Mouse (Mus musculus): Measurements from ENCODE around the gene Manbal. TPM values are rescaled to one million over a fixed set of nuclear protein-coding genes. Genes with fewer than 3 reads are reported as not detected.
A peak's percentile ranks its signal among the peaks of the same experiment; 100 is the strongest.

Gene Manbal
- polyA plus RNA-seq, 1 experiment from 2014 or later = 38.2 TPM

DNA sequence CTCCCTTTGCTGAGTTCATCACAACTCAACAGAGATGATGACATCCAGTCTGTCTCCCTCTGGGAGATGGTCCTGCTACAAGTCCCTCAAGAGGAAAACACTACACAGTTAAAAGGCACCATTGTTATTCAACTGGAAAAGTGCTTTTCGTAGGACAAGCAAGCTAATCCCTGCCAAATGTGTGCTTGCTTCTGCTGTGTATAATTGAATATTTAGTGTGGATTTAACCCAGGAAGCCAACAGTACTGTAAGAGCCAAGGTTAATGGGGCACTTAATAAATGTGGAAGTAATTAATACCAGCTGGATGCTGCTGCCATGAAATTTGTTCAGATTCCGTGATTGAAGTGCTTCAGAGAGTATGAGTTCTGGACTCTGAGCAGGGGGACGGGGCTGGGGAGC, 13.3 kb upstream of the Manbal start:
- Histone ChIP-seq H3K4me1 (ENCODE audit: control insufficient read depth, insufficient read depth, low read length) (no peaks in the 10 kb centered on the region), H3K9me3 (ENCODE audit: control insufficient read depth, low read length) (0 out of 2 replicates have a peak, but pooled peaks cover 2% of the 10 kb centered on the region), H3K27me3 (ENCODE audit: control insufficient read depth, insufficient read depth, low read length) (no peaks in the 10 kb centered on the region), H3K4me2 (replicated peaks; ENCODE audit: low read depth, low read length) (no peak overlapping the region), H3K4me3 (ENCODE audit: low read length) (no peak overlapping the region), H3K27ac (ENCODE audit: low read depth, low read length) (no peak overlapping the region), H3K36me3 (ENCODE audit: control insufficient read depth, insufficient read depth, low read length) (no peaks in the 10 kb centered on the region), H3K9ac (ENCODE audit: low read depth, low read length) (no peak overlapping the region)
- no peak for ATAC-seq (ENCODE audit: low FRiP score, low TSS enrichment)
- WGBS = 67% methylated on average over 3 of the region's 3 CpGs

- no peaks in the 10 kb centered on the region for H3K36me3 ChIP-seq (ENCODE audit: control insufficient read depth, insufficient read depth, low read length)
- 0 out of 2 replicates have a peak, but pooled peaks cover 2% of the 10 kb centered on the region for H3K9me3 ChIP-seq (ENCODE audit: control insufficient read depth, low read length)
- no peaks in the 10 kb centered on the region for H3K4me1 ChIP-seq (ENCODE audit: control insufficient read depth, insufficient read depth, low read length)
- ATAC-seq (ENCODE audit: low FRiP score, low TSS enrichment) = no peak
- no peak overlapping the region for H3K27ac ChIP-seq (ENCODE audit: low read depth, low read length)
- H3K4me2 ChIP-seq (replicated peaks; ENCODE audit: low read depth, low read length) = no peak overlapping the region
- no peak overlapping the region for H3K9ac ChIP-seq (ENCODE audit: low read depth, low read length)
- WGBS = 84% methylated on average over 5 of the region's 5 CpGs
- H3K4me3 ChIP-seq (ENCODE audit: low read length) = no peak overlapping the region
- H3K27me3 ChIP-seq (ENCODE audit: control insufficient read depth, insufficient read depth, low read length) = no peaks in the 10 kb centered on the region
These were observed 7.4 kb upstream of the Manbal start for GRCm38 (mm10) chr2:157360028-157360427.

- Histone ChIP-seq H3K4me3 (ENCODE audit: low read length) (no peak overlapping the region), H3K27ac (ENCODE audit: low read depth, low read length) (no peak overlapping the region), H3K4me1 (ENCODE audit: control insufficient read depth, insufficient read depth, low read length) (peaks cover 5% of the 10 kb centered on the region), H3K27me3 (ENCODE audit: control insufficient read depth, insufficient read depth, low read length) (no peaks in the 10 kb centered on the region), H3K36me3 (ENCODE audit: control insufficient read depth, insufficient read depth, low read length) (no peaks in the 10 kb centered on the region), H3K9ac (ENCODE audit: low read depth, low read length) (no peak overlapping the region), H3K9me3 (ENCODE audit: control insufficient read depth, low read length) (no peaks in the 10 kb centered on the region), H3K4me2 (replicated peaks; ENCODE audit: low read depth, low read length) (no peak overlapping the region)
- 81% methylated on average over 3 of the region's 3 CpGs for WGBS
- no peak for ATAC-seq (ENCODE audit: low FRiP score, low TSS enrichment)
These were observed 4.4 kb upstream of the Manbal start for GRCm38 (mm10) chr2:157363031-157363430.

DNA sequence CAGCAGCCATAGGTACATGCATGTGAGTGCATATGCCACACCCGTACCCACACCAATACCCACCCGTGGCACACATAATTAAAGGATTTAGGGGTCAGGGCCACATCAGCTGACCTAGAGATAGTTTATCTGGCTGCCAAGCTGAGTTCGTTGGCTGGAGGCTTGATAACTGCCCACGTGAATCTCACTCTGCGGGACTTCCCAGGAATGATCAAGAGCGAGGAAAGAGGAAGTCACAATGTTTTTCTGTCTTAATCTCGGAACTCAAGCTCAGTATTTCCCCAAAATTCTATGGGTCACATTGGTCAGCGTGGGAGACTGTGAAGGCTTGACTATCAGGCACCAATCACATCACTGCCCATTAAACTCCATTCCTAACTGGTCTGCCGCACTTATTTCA, 632 bp upstream of the Manbal start:
- Histone ChIP-seq H3K4me1 (ENCODE audit: control insufficient read depth, insufficient read depth, low read length) (peaks cover 14% of the 10 kb centered on the region), H3K9me3 (ENCODE audit: control insufficient read depth, low read length) (no peaks in the 10 kb centered on the region), H3K9ac (ENCODE audit: low read depth, low read length) (peak overlapping the region; percentile 91; the same call in 1 of the 2 replicates), H3K27me3 (ENCODE audit: control insufficient read depth, insufficient read depth, low read length) (no peaks in the 10 kb centered on the region), H3K36me3 (ENCODE audit: control insufficient read depth, insufficient read depth, low read length) (peaks cover under 1% of the 10 kb centered on the region; the same call in 1 of the 2 replicates), H3K27ac (ENCODE audit: low read depth, low read length) (peak overlapping the region; percentile 86; the same call in 1 of the 2 replicates), H3K4me2 (replicated peaks; ENCODE audit: low read depth, low read length) (peak overlapping the region; percentile 85), H3K4me3 (ENCODE audit: low read length) (peak overlapping the region; percentile 75)
- no peak for ATAC-seq (ENCODE audit: low FRiP score, low TSS enrichment)
- 80% methylated on average over 9 of the region's 9 CpGs for WGBS

DNA sequence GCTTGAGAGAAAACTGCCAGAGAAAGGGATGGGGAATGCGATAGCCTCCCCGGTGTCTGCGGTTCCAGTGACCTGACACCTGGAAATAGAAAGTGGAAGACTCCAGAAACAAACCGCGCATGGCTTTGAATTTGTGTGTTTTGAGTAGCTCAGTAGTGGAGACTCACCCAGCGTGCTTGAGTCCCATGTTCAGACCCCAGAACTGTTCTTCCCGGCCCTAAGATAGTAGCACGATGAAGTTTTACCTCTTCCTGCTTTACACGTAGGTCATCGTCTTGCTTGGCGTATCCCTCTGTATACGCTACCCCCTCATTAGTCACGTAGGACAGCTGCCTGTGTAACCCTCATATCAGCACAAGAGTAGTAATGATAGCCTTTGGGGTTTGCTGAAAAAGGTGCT, 597 bp downstream of the Manbal start:
- peak; percentile 22; the same call in 1 of the 2 replicates for ATAC-seq (ENCODE audit: low FRiP score, low TSS enrichment)
- H3K4me3 ChIP-seq (ENCODE audit: low read length) = peak overlapping the region; percentile 75
- WGBS = 2% methylated on average over 13 of the region's 13 CpGs

DNA sequence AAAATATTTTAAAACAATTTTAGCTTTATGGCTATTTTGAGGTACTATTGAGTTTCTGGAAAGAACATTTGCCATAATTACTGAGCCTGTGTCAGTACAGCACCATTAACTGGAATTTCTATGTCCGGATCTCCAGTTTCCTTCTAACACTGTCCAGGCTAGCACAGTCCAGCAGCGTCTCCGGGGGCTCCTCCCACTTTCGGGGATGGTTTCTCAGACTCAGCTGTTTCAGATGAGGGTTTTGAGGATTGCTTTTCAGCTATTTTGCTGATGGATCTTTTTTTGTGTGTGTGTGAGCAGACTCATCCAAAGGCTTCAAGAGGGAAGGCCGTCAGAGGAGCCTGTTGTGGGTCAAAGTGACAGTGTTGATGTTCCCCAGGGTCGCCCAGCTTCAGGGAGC, 4.3 kb downstream of the Manbal start:
- Histone ChIP-seq H3K9ac (ENCODE audit: low read depth, low read length) (no peak overlapping the region), H3K27ac (ENCODE audit: low read depth, low read length) (no peak overlapping the region), H3K4me1 (ENCODE audit: control insufficient read depth, insufficient read depth, low read length) (peaks cover 16% of the 10 kb centered on the region), H3K4me3 (ENCODE audit: low read length) (no peak overlapping the region), H3K4me2 (replicated peaks; ENCODE audit: low read depth, low read length) (no peak overlapping the region), H3K27me3 (ENCODE audit: control insufficient read depth, insufficient read depth, low read length) (no peaks in the 10 kb centered on the region), H3K36me3 (ENCODE audit: control insufficient read depth, insufficient read depth, low read length) (peaks cover 7% of the 10 kb centered on the region; the same call in 1 of the 2 replicates), H3K9me3 (ENCODE audit: control insufficient read depth, low read length) (no peaks in the 10 kb centered on the region)
- whole genome bisulfite sequencing = 71% methylated on average over 6 of the region's 6 CpGs
- no peak for ATAC-seq (ENCODE audit: low FRiP score, low TSS enrichment)

More for the DNA sequence above, 597 bp downstream of the Manbal start:
- H3K9me3 ChIP-seq (ENCODE audit: control insufficient read depth, low read length) = no peaks in the 10 kb centered on the region
- H3K4me1 ChIP-seq (ENCODE audit: control insufficient read depth, insufficient read depth, low read length) = peaks cover 14% of the 10 kb centered on the region
- peak overlapping the region; percentile 86 for H3K27ac ChIP-seq (ENCODE audit: low read depth, low read length)
- H3K36me3 ChIP-seq (ENCODE audit: control insufficient read depth, insufficient read depth, low read length) = peaks cover 4% of the 10 kb centered on the region; the same call in 1 of the 2 replicates
- H3K9ac ChIP-seq (ENCODE audit: low read depth, low read length) = peak overlapping the region; percentile 91
- H3K4me2 ChIP-seq (replicated peaks; ENCODE audit: low read depth, low read length) = peak overlapping the region; percentile 85
- no peaks in the 10 kb centered on the region for H3K27me3 ChIP-seq (ENCODE audit: control insufficient read depth, insufficient read depth, low read length)

- Histone ChIP-seq H3K9me3 (ENCODE audit: control insufficient read depth, low read length) (no peaks in the 10 kb centered on the region), H3K9ac (ENCODE audit: low read depth, low read length) (no peak overlapping the region), H3K4me2 (replicated peaks; ENCODE audit: low read depth, low read length) (no peak overlapping the region), H3K27ac (ENCODE audit: low read depth, low read length) (no peak overlapping the region), H3K4me3 (ENCODE audit: low read length) (no peak overlapping the region), H3K4me1 (ENCODE audit: control insufficient read depth, insufficient read depth, low read length) (peaks cover 6% of the 10 kb centered on the region), H3K27me3 (ENCODE audit: control insufficient read depth, insufficient read depth, low read length) (no peaks in the 10 kb centered on the region), H3K36me3 (ENCODE audit: control insufficient read depth, insufficient read depth, low read length) (peaks cover 7% of the 10 kb centered on the region; the same call in 1 of the 2 replicates)
- WGBS = 65% methylated on average over 3 of the region's 3 CpGs
- no peak for ATAC-seq (ENCODE audit: low FRiP score, low TSS enrichment)
These were observed 6.3 kb downstream of the Manbal start for GRCm38 (mm10) chr2:157373681-157374080.

GRCm38 (mm10) chr2:157375051-157375450, 7.7 kb downstream of the Manbal start:
- Histone ChIP-seq H3K9ac (ENCODE audit: low read depth, low read length) (no peak overlapping the region), H3K4me2 (replicated peaks; ENCODE audit: low read depth, low read length) (no peak overlapping the region), H3K9me3 (ENCODE audit: control insufficient read depth, low read length) (no peaks in the 10 kb centered on the region), H3K4me3 (ENCODE audit: low read length) (no peak overlapping the region), H3K4me1 (ENCODE audit: control insufficient read depth, insufficient read depth, low read length) (0 out of 2 replicates have a peak, but pooled peaks cover 4% of the 10 kb centered on the region), H3K27me3 (ENCODE audit: control insufficient read depth, insufficient read depth, low read length) (no peaks in the 10 kb centered on the region), H3K36me3 (ENCODE audit: control insufficient read depth, insufficient read depth, low read length) (peaks cover 16% of the 10 kb centered on the region; the same call in 1 of the 2 replicates), H3K27ac (ENCODE audit: low read depth, low read length) (no peak overlapping the region)
- no peak for ATAC-seq (ENCODE audit: low FRiP score, low TSS enrichment)
- WGBS = 48% methylated on average over 8 of the region's 8 CpGs

- ATAC-seq (ENCODE audit: low FRiP score, low TSS enrichment) = no peak; the same call in 1 of the 2 replicates
- H3K4me3 ChIP-seq (ENCODE audit: low read length) = no peak overlapping the region
These were observed 8.7 kb downstream of the Manbal start for GRCm38 (mm10) chr2:157375794-157376757.

More at GRCm38 (mm10) chr2:157375794-157376757, 8.7 kb downstream of the Manbal start:
- 26% methylated on average over 14 of the region's 14 CpGs for WGBS
- Histone ChIP-seq H3K4me1 (ENCODE audit: control insufficient read depth, insufficient read depth, low read length) (0 out of 2 replicates have a peak, but pooled peaks cover 4% of the 10 kb centered on the region), H3K27ac (ENCODE audit: low read depth, low read length) (no peak overlapping the region), H3K27me3 (ENCODE audit: control insufficient read depth, insufficient read depth, low read length) (no peaks in the 10 kb centered on the region), H3K36me3 (ENCODE audit: control insufficient read depth, insufficient read depth, low read length) (peaks cover 19% of the 10 kb centered on the region; the same call in 1 of the 2 replicates), H3K4me2 (replicated peaks; ENCODE audit: low read depth, low read length) (no peak overlapping the region), H3K9ac (ENCODE audit: low read depth, low read length) (no peak overlapping the region), H3K9me3 (ENCODE audit: control insufficient read depth, low read length) (no peaks in the 10 kb centered on the region)

All from kidney, embryonic 14.5 days (tissue).